Mouse (Mus musculus): ENCODE measurements around the gene Pam. TPM values are rescaled to one million over a fixed set of nuclear protein-coding genes. Genes with fewer than 3 reads are reported as not detected.
A peak's percentile ranks its signal among the peaks of the same experiment; 100 is the strongest.

Pam gene
- polyA plus RNA-seq, 1 experiment from 2014 or later = 76.4 TPM

- no peak for TF ChIP-seq EP300 (optimal IDR thresholded peaks at IDR 0.05)
- no peak for TF ChIP-seq CTCF (IDR thresholded peaks at IDR 0.05; ENCODE audit: low read depth)
- Histone ChIP-seq H3K4me1 (replicated peaks; ENCODE audit: control insufficient read depth, insufficient read depth) (no peaks in the 10 kb centered on the region), H3K36me3 (ENCODE audit: control insufficient read depth, insufficient read depth, low read length) (no peaks in the 10 kb centered on the region), H3K9me3 (ENCODE audit: control insufficient read depth, low read length) (no peaks in the 10 kb centered on the region), H3K4me3 (ENCODE audit: low read depth, low read length) (no peak overlapping the region), H3K27me3 (ENCODE audit: control insufficient read depth, insufficient read depth, low read length) (no peaks in the 10 kb centered on the region), H3K9ac (ENCODE audit: low read length) (no peak overlapping the region), H3K27ac (replicated peaks) (no peak overlapping the region), H3K4me2 (replicated peaks; ENCODE audit: low read depth) (no peak overlapping the region)
- ATAC-seq (ENCODE audit: low FRiP score, low TSS enrichment) = peak; percentile 76; the same call in 1 of the 2 replicates
- 83% methylated on average over 4 of the region's 4 CpGs for WGBS
- DNase-seq (ENCODE audit: low spot score) = no peak
Observed at GRCm38 (mm10) chr1:98027959-98028358, 67.5 kb downstream of the Pam start.

GRCm38 (mm10) chr1:98025924-98026640 is 69.4 kb downstream of the Pam start:
- H3K4me1 ChIP-seq (replicated peaks; ENCODE audit: control insufficient read depth, insufficient read depth) = no peaks in the 10 kb centered on the region
- H3K27me3 ChIP-seq (ENCODE audit: control insufficient read depth, insufficient read depth, low read length) = no peaks in the 10 kb centered on the region
- peak; percentile 85 for ATAC-seq (ENCODE audit: low FRiP score, low TSS enrichment)
- DNase-seq (ENCODE audit: low spot score) = no peak
- TF ChIP-seq CTCF (IDR thresholded peaks at IDR 0.05; ENCODE audit: low read depth) = no peak
- no peak for TF ChIP-seq EP300 (optimal IDR thresholded peaks at IDR 0.05)
- WGBS = 68% methylated on average over 6 of the region's 6 CpGs
- H3K4me2 ChIP-seq (replicated peaks; ENCODE audit: low read depth) = no peak overlapping the region
- no peak overlapping the region for H3K9ac ChIP-seq (ENCODE audit: low read length)
- H3K9me3 ChIP-seq (ENCODE audit: control insufficient read depth, low read length) = no peaks in the 10 kb centered on the region
- H3K36me3 ChIP-seq (ENCODE audit: control insufficient read depth, insufficient read depth, low read length) = no peaks in the 10 kb centered on the region
- 0 out of 2 replicates have a peak overlapping the region, but pooled peaks have one; percentile 36 for H3K27ac ChIP-seq (replicated peaks)
- no peak overlapping the region for H3K4me3 ChIP-seq (ENCODE audit: low read depth, low read length)

- no peaks in the 10 kb centered on the region for H3K27me3 ChIP-seq (ENCODE audit: control insufficient read depth, insufficient read depth, low read length)
- no peak overlapping the region for H3K27ac ChIP-seq (replicated peaks)
- no peak overlapping the region for H3K4me2 ChIP-seq (replicated peaks; ENCODE audit: low read depth)
- no peaks in the 10 kb centered on the region for H3K4me1 ChIP-seq (replicated peaks; ENCODE audit: control insufficient read depth, insufficient read depth)
- ATAC-seq (ENCODE audit: low FRiP score, low TSS enrichment) (no peak), DNase-seq (ENCODE audit: low spot score) (no peak)
- WGBS = 93% methylated on average over 4 of the region's 4 CpGs
- H3K4me3 ChIP-seq (ENCODE audit: low read depth, low read length) = no peak overlapping the region
- no peaks in the 10 kb centered on the region for H3K36me3 ChIP-seq (ENCODE audit: control insufficient read depth, insufficient read depth, low read length)
- H3K9ac ChIP-seq (ENCODE audit: low read length) = no peak overlapping the region
- H3K9me3 ChIP-seq (ENCODE audit: control insufficient read depth, low read length) = no peaks in the 10 kb centered on the region
- TF ChIP-seq CTCF (IDR thresholded peaks at IDR 0.05; ENCODE audit: low read depth) (no peak), EP300 (optimal IDR thresholded peaks at IDR 0.05) (no peak)
Observed at GRCm38 (mm10) chr1:98023866-98024265, 71.6 kb downstream of the Pam start.

GRCm38 (mm10) chr1:98018987-98019386 is 76.5 kb downstream of the Pam start:
- no peak overlapping the region for H3K4me2 ChIP-seq (replicated peaks; ENCODE audit: low read depth)
- TF ChIP-seq EP300 (optimal IDR thresholded peaks at IDR 0.05) (no peak), CTCF (IDR thresholded peaks at IDR 0.05; ENCODE audit: low read depth) (no peak)
- DNase-seq (ENCODE audit: low spot score) (no peak), ATAC-seq (ENCODE audit: low FRiP score, low TSS enrichment) (no peak)
- no peaks in the 10 kb centered on the region for H3K9me3 ChIP-seq (ENCODE audit: control insufficient read depth, low read length)
- H3K4me3 ChIP-seq (ENCODE audit: low read depth, low read length) = no peak overlapping the region
- no peaks in the 10 kb centered on the region for H3K36me3 ChIP-seq (ENCODE audit: control insufficient read depth, insufficient read depth, low read length)
- no peaks in the 10 kb centered on the region for H3K4me1 ChIP-seq (replicated peaks; ENCODE audit: control insufficient read depth, insufficient read depth)
- no peaks in the 10 kb centered on the region for H3K27me3 ChIP-seq (ENCODE audit: control insufficient read depth, insufficient read depth, low read length)
- no peak overlapping the region for H3K9ac ChIP-seq (ENCODE audit: low read length)
- H3K27ac ChIP-seq (replicated peaks) = no peak overlapping the region
- 87% methylated on average over 9 of the region's 9 CpGs for WGBS

GRCm38 (mm10) chr1:98016004-98016848 is 79.2 kb downstream of the Pam start:
- Histone ChIP-seq H3K4me1 (replicated peaks; ENCODE audit: control insufficient read depth, insufficient read depth) (no peaks in the 10 kb centered on the region), H3K9ac (ENCODE audit: low read length) (no peak overlapping the region), H3K4me2 (replicated peaks; ENCODE audit: low read depth) (no peak overlapping the region), H3K4me3 (ENCODE audit: low read depth, low read length) (no peak overlapping the region), H3K36me3 (ENCODE audit: control insufficient read depth, insufficient read depth, low read length) (no peaks in the 10 kb centered on the region), H3K27me3 (ENCODE audit: control insufficient read depth, insufficient read depth, low read length) (no peaks in the 10 kb centered on the region), H3K9me3 (ENCODE audit: control insufficient read depth, low read length) (no peaks in the 10 kb centered on the region), H3K27ac (replicated peaks) (no peak overlapping the region)
- WGBS = 64% methylated on average over 10 of the region's 10 CpGs
- no peak for DNase-seq (ENCODE audit: low spot score)
- ATAC-seq (ENCODE audit: low FRiP score, low TSS enrichment) = no peak
- no peak for TF ChIP-seq CTCF (IDR thresholded peaks at IDR 0.05; ENCODE audit: low read depth)
- TF ChIP-seq EP300 (optimal IDR thresholded peaks at IDR 0.05) = no peak

GRCm38 (mm10) chr1:98015564-98015963 is 79.9 kb downstream of the Pam start:
- H3K9me3 ChIP-seq (ENCODE audit: control insufficient read depth, low read length) = no peaks in the 10 kb centered on the region
- WGBS = 68% methylated on average over 4 of the region's 4 CpGs
- no peak overlapping the region for H3K27ac ChIP-seq (replicated peaks)
- DNase-seq (ENCODE audit: low spot score) = no peak
- no peak overlapping the region for H3K4me3 ChIP-seq (ENCODE audit: low read depth, low read length)
- no peaks in the 10 kb centered on the region for H3K27me3 ChIP-seq (ENCODE audit: control insufficient read depth, insufficient read depth, low read length)
- H3K9ac ChIP-seq (ENCODE audit: low read length) = no peak overlapping the region
- H3K4me1 ChIP-seq (replicated peaks; ENCODE audit: control insufficient read depth, insufficient read depth) = no peaks in the 10 kb centered on the region
- no peak overlapping the region for H3K4me2 ChIP-seq (replicated peaks; ENCODE audit: low read depth)
- H3K36me3 ChIP-seq (ENCODE audit: control insufficient read depth, insufficient read depth, low read length) = no peaks in the 10 kb centered on the region
- no peak for TF ChIP-seq EP300 (optimal IDR thresholded peaks at IDR 0.05)
- TF ChIP-seq CTCF (IDR thresholded peaks at IDR 0.05; ENCODE audit: low read depth) = no peak
- ATAC-seq (ENCODE audit: low FRiP score, low TSS enrichment) = no peak

Data from stomach, postnatal 0 days (tissue).